Comparison of ENCODE assay signal across 27 mouse cellular contexts in the genomic region with DNA sequence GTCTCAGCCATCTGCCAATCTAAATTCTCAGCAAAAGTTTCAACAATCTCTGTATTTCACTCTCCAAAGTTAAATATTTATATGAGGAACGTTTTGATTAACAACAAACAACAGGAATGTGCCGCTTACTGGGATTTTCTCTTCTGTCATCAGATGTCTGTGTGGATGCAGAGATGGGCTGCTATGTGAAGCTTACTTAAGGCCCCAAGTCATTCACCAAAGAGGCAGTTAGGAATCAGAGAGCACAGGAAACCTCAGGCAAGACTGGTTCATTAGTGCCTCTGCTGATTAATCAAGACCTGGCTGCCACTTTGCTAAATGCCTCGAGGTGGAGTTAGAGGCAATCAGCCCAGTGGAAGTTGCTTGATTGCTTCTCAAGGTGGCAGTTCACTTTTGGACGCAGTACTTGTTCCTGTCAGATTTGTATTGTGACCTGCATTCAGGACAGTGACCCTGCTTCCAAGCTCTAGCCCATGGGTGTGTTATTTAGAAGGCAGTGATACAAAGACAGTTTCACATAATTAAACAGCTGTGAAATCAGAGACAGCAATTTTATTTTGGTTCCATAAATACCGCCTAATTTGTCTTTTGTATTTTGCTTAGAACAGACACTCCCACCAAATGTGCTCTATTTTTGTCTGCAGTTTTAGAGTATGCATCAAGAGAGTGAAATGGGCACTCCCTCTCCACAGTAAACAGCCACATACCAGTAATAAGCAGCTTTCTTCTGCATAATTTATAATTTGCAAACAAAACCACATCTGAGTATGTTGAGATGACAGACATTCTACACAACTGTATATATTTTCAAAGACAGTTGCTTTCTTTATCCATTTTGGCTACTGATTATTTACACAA.
DNase-seq lines count a peak whose midpoint lies in the region; ATAC-seq lines count a peak whose summit lies in the region.
"Had no signal": no experiment of that assay in that cellular context is flagged by ENCODE, and none has a peak within 500 bp of the region (broad histone marks: within the 10 kb centered on the region; RNA-seq: fewer than 3 reads in every experiment).

No protein-coding gene starts in this region.

- no peak overlapping the region for H3K4me2 ChIP-seq in forebrain, embryonic 13.5 days
- H3K4me2 ChIP-seq in forebrain, embryonic 12.5 days = no peak overlapping the region
- no peak overlapping the region for H3K4me2 ChIP-seq in hindbrain, embryonic 11.5 days (replicated peaks; ENCODE audit: low read depth, low read length)
- H3K4me2 ChIP-seq in hindbrain, embryonic 16.5 days (ENCODE audit: low read length) = no peak overlapping the region
- no peak overlapping the region for H3K4me2 ChIP-seq in midbrain, embryonic 14.5 days (ENCODE audit: low read length)
- no peak overlapping the region for H3K4me2 ChIP-seq in midbrain, embryonic 16.5 days (ENCODE audit: low read length)
- H3K4me2 ChIP-seq: heart, embryonic 13.5 days; intestine, embryonic 15.5 days; limb, embryonic 13.5 days; liver, embryonic 11.5 days; midbrain, embryonic 13.5 days; neural tube, embryonic 15.5 days had no signal

- no peaks in the 10 kb centered on the region for H3K27me3 ChIP-seq in forebrain, embryonic 13.5 days
- no peaks in the 10 kb centered on the region for H3K27me3 ChIP-seq in forebrain, embryonic 12.5 days
- no peaks in the 10 kb centered on the region for H3K27me3 ChIP-seq in hindbrain, embryonic 11.5 days (ENCODE audit: control insufficient read depth, insufficient read depth, low read length)
- no peaks in the 10 kb centered on the region for H3K27me3 ChIP-seq in hindbrain, embryonic 16.5 days (replicated peaks; ENCODE audit: control insufficient read depth, insufficient read depth, low read length)
- H3K27me3 ChIP-seq in midbrain, embryonic 14.5 days (ENCODE audit: control insufficient read depth, insufficient read depth, low read length) = no peaks in the 10 kb centered on the region
- H3K27me3 ChIP-seq in midbrain, embryonic 16.5 days (ENCODE audit: control insufficient read depth, insufficient read depth, low read depth, low read length) = no peaks in the 10 kb centered on the region
- H3K27me3 ChIP-seq: heart, embryonic 13.5 days; intestine, embryonic 15.5 days; limb, embryonic 13.5 days; midbrain, embryonic 13.5 days; neural tube, embryonic 15.5 days had no signal

- H3K27ac ChIP-seq in forebrain, embryonic 13.5 days = no peak overlapping the region
- no peak overlapping the region for H3K27ac ChIP-seq in forebrain, embryonic 12.5 days
- no peak overlapping the region for H3K27ac ChIP-seq in hindbrain, embryonic 11.5 days (ENCODE audit: low read depth, low read length)
- H3K27ac ChIP-seq in hindbrain, embryonic 16.5 days (ENCODE audit: low read depth, low read length) = no peak overlapping the region
- H3K27ac ChIP-seq in midbrain, embryonic 14.5 days (replicated peaks; ENCODE audit: low read depth, low read length) = no peak overlapping the region
- no peak overlapping the region for H3K27ac ChIP-seq in midbrain, embryonic 16.5 days (ENCODE audit: low read length)
- H3K27ac ChIP-seq: heart, embryonic 13.5 days; hindbrain, embryonic 10.5 days; hindbrain, postnatal 0 days; intestine, embryonic 15.5 days; layer of hippocampus, adult 2 months; left cerebral cortex, adult 2 months; limb, embryonic 13.5 days; macrophage; midbrain, embryonic 13.5 days; neural tube, embryonic 15.5 days had no signal

- peak; percentile 1 for DNase-seq in hindbrain, embryonic 11.5 days (ENCODE audit: low spot score)
- peak; percentile 5 for DNase-seq in midbrain, embryonic 14.5 days
- DNase-seq in retina, postnatal 1 day = peak; percentile 58
- DNase-seq in MN1 (ENCODE audit: low spot score) = no peak
- DNase-seq: cerebellum, adult 18-20 months; gastrocnemius, postnatal 14 days; kidney, adult 2 months; kidney, postnatal 36 days; right cerebral cortex, adult 18-20 months; spleen, adult 18-20 months; thymus, postnatal 25 days had no signal

- ATAC-seq in forebrain, embryonic 13.5 days = 0 out of 2 replicates have a peak, but pooled peaks have one; percentile 27
- no peak; the same call in 1 of the 2 replicates for ATAC-seq in forebrain, embryonic 12.5 days (ENCODE audit: low FRiP score)
- ATAC-seq in hindbrain, embryonic 11.5 days (ENCODE audit: low FRiP score) = no peak
- ATAC-seq in hindbrain, embryonic 16.5 days = no peak
- ATAC-seq in midbrain, embryonic 14.5 days (ENCODE audit: low FRiP score, low TSS enrichment) = no peak
- no peak for ATAC-seq in midbrain, embryonic 16.5 days
- ATAC-seq: hindbrain, postnatal 0 days; intestine, embryonic 15.5 days; midbrain, embryonic 13.5 days had no signal

- no peaks in the 10 kb centered on the region for H3K36me3 ChIP-seq in forebrain, embryonic 13.5 days (ENCODE audit: poor library complexity, severe bottlenecking)
- no peaks in the 10 kb centered on the region for H3K36me3 ChIP-seq in forebrain, embryonic 12.5 days (replicated peaks)
- no peaks in the 10 kb centered on the region for H3K36me3 ChIP-seq in hindbrain, embryonic 11.5 days (ENCODE audit: control insufficient read depth, insufficient read depth, low read length)
- H3K36me3 ChIP-seq in hindbrain, embryonic 16.5 days (ENCODE audit: control insufficient read depth, insufficient read depth, low read length) = no peaks in the 10 kb centered on the region
- no peaks in the 10 kb centered on the region for H3K36me3 ChIP-seq in midbrain, embryonic 14.5 days (ENCODE audit: control insufficient read depth, insufficient read depth, low read length)
- no peaks in the 10 kb centered on the region for H3K36me3 ChIP-seq in midbrain, embryonic 16.5 days (ENCODE audit: control insufficient read depth, insufficient read depth, low read length)
- H3K36me3 ChIP-seq: G1E; heart, embryonic 13.5 days; hindbrain, embryonic 10.5 days; intestine, embryonic 15.5 days; limb, embryonic 13.5 days; midbrain, embryonic 13.5 days; neural tube, embryonic 15.5 days had no signal

- H3K9ac ChIP-seq in forebrain, embryonic 13.5 days = no peak overlapping the region
- H3K9ac ChIP-seq in forebrain, embryonic 12.5 days = no peak overlapping the region
- no peak overlapping the region for H3K9ac ChIP-seq in hindbrain, embryonic 11.5 days (ENCODE audit: low read depth, low read length)
- H3K9ac ChIP-seq in hindbrain, embryonic 16.5 days (ENCODE audit: low read depth, low read length) = no peak overlapping the region
- no peak overlapping the region for H3K9ac ChIP-seq in midbrain, embryonic 14.5 days (replicated peaks; ENCODE audit: low read length)
- no peak overlapping the region for H3K9ac ChIP-seq in midbrain, embryonic 16.5 days (ENCODE audit: low read depth, low read length)
- H3K9ac ChIP-seq: heart, embryonic 13.5 days; intestine, embryonic 15.5 days; limb, embryonic 13.5 days; midbrain, embryonic 13.5 days; neural tube, embryonic 15.5 days had no signal

- no peaks in the 10 kb centered on the region for H3K9me3 ChIP-seq in forebrain, embryonic 13.5 days (replicated peaks)
- peaks cover 3% of the 10 kb centered on the region; the same call in 1 of the 2 replicates for H3K9me3 ChIP-seq in forebrain, embryonic 12.5 days
- H3K9me3 ChIP-seq in hindbrain, embryonic 11.5 days (ENCODE audit: control insufficient read depth, low read length) = no peaks in the 10 kb centered on the region
- no peaks in the 10 kb centered on the region for H3K9me3 ChIP-seq in hindbrain, embryonic 16.5 days (ENCODE audit: control insufficient read depth, low read length)
- H3K9me3 ChIP-seq in midbrain, embryonic 14.5 days (ENCODE audit: control insufficient read depth, low read length) = no peaks in the 10 kb centered on the region
- H3K9me3 ChIP-seq in midbrain, embryonic 16.5 days (replicated peaks; ENCODE audit: control insufficient read depth, low read length, poor library complexity, severe bottlenecking) = 0 out of 2 replicates have a peak, but pooled peaks cover 3% of the 10 kb centered on the region
- H3K9me3 ChIP-seq: intestine, embryonic 15.5 days; midbrain, embryonic 13.5 days; neural tube, embryonic 15.5 days had no signal

- 64% methylated on average over 5 of the region's 5 CpGs for WGBS in forebrain, embryonic 13.5 days
- WGBS in forebrain, embryonic 12.5 days = 60% methylated on average over 5 of the region's 5 CpGs
- 64% methylated on average over 5 of the region's 5 CpGs for WGBS in hindbrain, embryonic 11.5 days
- WGBS in hindbrain, embryonic 16.5 days = 54% methylated on average over 5 of the region's 5 CpGs
- 71% methylated on average over 5 of the region's 5 CpGs for WGBS in midbrain, embryonic 14.5 days
- 74% methylated on average over 5 of the region's 5 CpGs for WGBS in midbrain, embryonic 16.5 days

- no peaks in the 10 kb centered on the region for H3K4me1 ChIP-seq in forebrain, embryonic 13.5 days
- no peaks in the 10 kb centered on the region for H3K4me1 ChIP-seq in forebrain, embryonic 12.5 days
- no peaks in the 10 kb centered on the region for H3K4me1 ChIP-seq in hindbrain, embryonic 11.5 days (replicated peaks; ENCODE audit: control insufficient read depth, insufficient read depth, low read length)
- H3K4me1 ChIP-seq in hindbrain, embryonic 16.5 days (ENCODE audit: control insufficient read depth, insufficient read depth, low read depth, low read length) = no peaks in the 10 kb centered on the region
- no peaks in the 10 kb centered on the region for H3K4me1 ChIP-seq in midbrain, embryonic 14.5 days (ENCODE audit: control insufficient read depth, insufficient read depth, low read length)
- H3K4me1 ChIP-seq in midbrain, embryonic 16.5 days (ENCODE audit: control insufficient read depth, insufficient read depth, low read length) = no peaks in the 10 kb centered on the region
- H3K4me1 ChIP-seq: heart, embryonic 13.5 days; hindbrain, embryonic 10.5 days; intestine, embryonic 15.5 days; limb, embryonic 13.5 days; midbrain, embryonic 13.5 days; neural tube, embryonic 15.5 days had no signal

- no peak overlapping the region for H3K4me3 ChIP-seq in forebrain, embryonic 13.5 days
- no peak overlapping the region for H3K4me3 ChIP-seq in forebrain, embryonic 12.5 days (replicated peaks)
- H3K4me3 ChIP-seq in hindbrain, embryonic 11.5 days (ENCODE audit: low read depth, low read length) = no peak overlapping the region
- H3K4me3 ChIP-seq in hindbrain, embryonic 16.5 days (ENCODE audit: low read length) = no peak overlapping the region
- H3K4me3 ChIP-seq in midbrain, embryonic 14.5 days (replicated peaks; ENCODE audit: low read depth, low read length) = no peak overlapping the region
- H3K4me3 ChIP-seq in midbrain, embryonic 16.5 days (ENCODE audit: low read depth, low read length) = no peak overlapping the region
- H3K4me3 ChIP-seq: heart, embryonic 13.5 days; hindbrain, embryonic 10.5 days; intestine, embryonic 15.5 days; layer of hippocampus, adult 2 months; left cerebral cortex, adult 2 months; limb, embryonic 13.5 days; midbrain, embryonic 13.5 days; neural tube, embryonic 15.5 days had no signal
